Comparison of ENCODE assay signal across 10 mouse cellular contexts in genomic region chr2:20943730-20944454, GRCm38 (mm10). TPM values are rescaled to one million over a fixed set of nuclear protein-coding genes. Genes with fewer than 3 reads are reported as not detected.
DNase-seq lines count a peak whose midpoint lies in the region; ATAC-seq lines count a peak whose summit lies in the region.
"Had no signal": no experiment of that assay in that cellular context is flagged by ENCODE, and none has a peak within 500 bp of the region (broad histone marks: within the 10 kb centered on the region; RNA-seq: fewer than 3 reads in every experiment).

No protein-coding gene starts in this region.

- H3K4me3 ChIP-seq in heart, embryonic 11.5 days (ENCODE audit: low read depth, low read length) = no peak overlapping the region
- no peak overlapping the region for H3K4me3 ChIP-seq in neural tube, embryonic 14.5 days (ENCODE audit: low read depth, low read length)
- H3K4me3 ChIP-seq in neural tube, embryonic 15.5 days (replicated peaks) = no peak overlapping the region
- no peak overlapping the region for H3K4me3 ChIP-seq in hindbrain, embryonic 14.5 days (replicated peaks; ENCODE audit: low read length)

- 37% methylated on average over 7 of the region's 7 CpGs for WGBS in heart, embryonic 11.5 days (ENCODE audit: insufficient replicate concordance)
- whole genome bisulfite sequencing in neural tube, embryonic 14.5 days = 27% methylated on average over 7 of the region's 7 CpGs
- 29% methylated on average over 7 of the region's 7 CpGs for WGBS in neural tube, embryonic 15.5 days
- WGBS in hindbrain, embryonic 14.5 days = 27% methylated on average over 7 of the region's 7 CpGs

- H3K9me3 ChIP-seq in heart, embryonic 11.5 days (replicated peaks; ENCODE audit: control insufficient read depth, low read length) = no peaks in the 10 kb centered on the region
- H3K9me3 ChIP-seq in neural tube, embryonic 14.5 days (ENCODE audit: control insufficient read depth, low read length) = no peaks in the 10 kb centered on the region
- H3K9me3 ChIP-seq in neural tube, embryonic 15.5 days (replicated peaks) = no peaks in the 10 kb centered on the region
- no peaks in the 10 kb centered on the region for H3K9me3 ChIP-seq in hindbrain, embryonic 14.5 days (ENCODE audit: control insufficient read depth, low read length)
- H3K9me3 ChIP-seq: G1E had no signal

- H3K36me3 ChIP-seq in heart, embryonic 11.5 days (ENCODE audit: control insufficient read depth, insufficient read depth, low read length) = no peaks in the 10 kb centered on the region
- no peaks in the 10 kb centered on the region for H3K36me3 ChIP-seq in neural tube, embryonic 14.5 days (ENCODE audit: control insufficient read depth, insufficient read depth, low read length)
- H3K36me3 ChIP-seq in neural tube, embryonic 15.5 days = no peaks in the 10 kb centered on the region
- no peaks in the 10 kb centered on the region for H3K36me3 ChIP-seq in hindbrain, embryonic 14.5 days (replicated peaks; ENCODE audit: control insufficient read depth, insufficient read depth)

- H3K4me1 ChIP-seq in heart, embryonic 11.5 days (ENCODE audit: control insufficient read depth, insufficient read depth, low read length) = peaks cover 37% of the 10 kb centered on the region
- H3K4me1 ChIP-seq in neural tube, embryonic 14.5 days (ENCODE audit: control insufficient read depth, insufficient read depth, low read length) = peaks cover 13% of the 10 kb centered on the region; the same call in 1 of the 2 replicates
- H3K4me1 ChIP-seq in neural tube, embryonic 15.5 days = peaks cover 33% of the 10 kb centered on the region
- peaks cover 21% of the 10 kb centered on the region; the same call in 1 of the 2 replicates for H3K4me1 ChIP-seq in hindbrain, embryonic 14.5 days (replicated peaks; ENCODE audit: control insufficient read depth, insufficient read depth, low read length)

- H3K27ac ChIP-seq in heart, embryonic 11.5 days (ENCODE audit: low read depth, low read length) = 0 out of 2 replicates have a peak overlapping the region, but pooled peaks have one; percentile 65
- no peak overlapping the region; the same call in 1 of the 2 replicates for H3K27ac ChIP-seq in neural tube, embryonic 14.5 days (ENCODE audit: low read depth, low read length)
- no peak overlapping the region for H3K27ac ChIP-seq in neural tube, embryonic 15.5 days (replicated peaks)
- peak overlapping the region; percentile 23; the same call in 1 of the 2 replicates for H3K27ac ChIP-seq in hindbrain, embryonic 14.5 days

- H3K9ac ChIP-seq in heart, embryonic 11.5 days (ENCODE audit: low read depth, low read length) = no peak overlapping the region
- H3K9ac ChIP-seq in neural tube, embryonic 14.5 days (replicated peaks; ENCODE audit: low read depth, low read length) = no peak overlapping the region
- no peak overlapping the region for H3K9ac ChIP-seq in neural tube, embryonic 15.5 days (replicated peaks)
- no peak overlapping the region for H3K9ac ChIP-seq in hindbrain, embryonic 14.5 days

- DNase-seq in heart, postnatal 25 days (ENCODE audit: low spot score) = no peak
- no peak for DNase-seq in hindbrain, embryonic 14.5 days (ENCODE audit: low spot score)
- no peak for DNase-seq in right cerebral cortex, postnatal 25 days
- DNase-seq in lung, adult 18-20 months = no peak
- no peak for DNase-seq in layer of hippocampus, adult 9-11 months
- DNase-seq: left cerebral cortex, postnatal 4 days had no signal

- H3K27me3 ChIP-seq in heart, embryonic 11.5 days (ENCODE audit: control insufficient read depth, insufficient read depth, low read length) = no peaks in the 10 kb centered on the region
- no peaks in the 10 kb centered on the region for H3K27me3 ChIP-seq in neural tube, embryonic 14.5 days (ENCODE audit: control insufficient read depth, insufficient read depth, low read length)
- H3K27me3 ChIP-seq in neural tube, embryonic 15.5 days (replicated peaks) = no peaks in the 10 kb centered on the region
- H3K27me3 ChIP-seq in hindbrain, embryonic 14.5 days (ENCODE audit: control insufficient read depth, insufficient read depth, low read length) = no peaks in the 10 kb centered on the region

- ATAC-seq in heart, embryonic 11.5 days (replicated peaks; ENCODE audit: insufficient number of reproducible peaks, low FRiP score, low TSS enrichment) = no peak
- ATAC-seq in neural tube, embryonic 14.5 days (ENCODE audit: low read depth) = peak; percentile 13; the same call in 1 of the 2 replicates
- no peak for ATAC-seq in neural tube, embryonic 15.5 days (ENCODE audit: low FRiP score)
- ATAC-seq in hindbrain, embryonic 14.5 days (ENCODE audit: low FRiP score) = no peak

- no peak overlapping the region for H3K4me2 ChIP-seq in heart, embryonic 11.5 days
- H3K4me2 ChIP-seq in neural tube, embryonic 14.5 days (ENCODE audit: low read depth, low read length) = no peak overlapping the region
- no peak overlapping the region for H3K4me2 ChIP-seq in neural tube, embryonic 15.5 days
- H3K4me2 ChIP-seq in hindbrain, embryonic 14.5 days (replicated peaks) = no peak overlapping the region

- intact Hi-C loops in heart, postnatal 25 days (cut with DNase I) = no loop called here

RNA-seq across cellular contexts. Expression of gene Arhgap21, which starts 24.8 kb away (rescaled TPM):
- polyA plus RNA-seq in heart, embryonic 11.5 days (2014; fragmentation: Nextera tagmentation; extraction: Ambion mirVana) = 19.3 and 20.4 TPM in 2 replicates
- total RNA-seq in heart, postnatal 25 days (2021) = 10 to 100 TPM; 70.6 to 77.9 TPM
- polyA plus RNA-seq in neural tube, embryonic 14.5 days (2014; fragmentation: Nextera tagmentation; extraction: Ambion mirVana) = 47.7 and 53.4 TPM in 2 replicates
- 25.7 and 27.6 TPM in 2 replicates for polyA plus RNA-seq in neural tube, embryonic 15.5 days (2015; fragmentation: Nextera tagmentation; extraction: Ambion mirVana)
- 49.3 and 49.4 TPM in 2 replicates for polyA plus RNA-seq in hindbrain, embryonic 14.5 days (2014; fragmentation: Nextera tagmentation; extraction: Ambion mirVana)

Comparison
In these comparisons a context has a peak if more than half of its experiments do, and no peak if none do; other contexts are left out.
1. H3K27ac ChIP-seq: peak in heart, embryonic 11.5 days (single experiment) and hindbrain, embryonic 14.5 days (single experiment); none in neural tube, embryonic 14.5 days (single experiment) and neural tube, embryonic 15.5 days (single experiment).